Mouse (Mus musculus) small intestine, adult 2 months (tissue): ENCODE data around the gene Mfsd8.

Experiments used
- CTCF ChIP-seq: fragments of 200-500 bp; IDR thresholded peaks from 2 replicates; pipeline ENCODE4 v1.5.1; 2012; ENCODE audit warnings: low read depth, mild to moderate bottlenecking, control low read depth, inconsistent platforms, low read length, moderate library complexity, mixed read lengths; ENCODE audit not compliant: insufficient replicate concordance, insufficient read length; ENCODE audit errors: extremely low read depth
- POLR2A ChIP-seq: fragments of 200-500 bp; IDR thresholded peaks from 2 replicates; pipeline ENCODE4 v1.6.1; 2012; ENCODE audit warnings: low read depth, mild to moderate bottlenecking, control low read depth, inconsistent platforms, low read length, moderate library complexity

- TF ChIP-seq CTCF (no peak), POLR2A (no peak)
These were observed 48.6 kb downstream of the Mfsd8 start for GRCm38 (mm10) chr3:40798054-40798453.
